Mouse (Mus musculus) small intestine, adult 2 months (tissue): ENCODE measurements around the gene Cacna1g.

ENCODE experiments used
- CTCF ChIP-seq: fragments of 200-500 bp; IDR thresholded peaks from 2 replicates; pipeline ENCODE4 v1.5.1; 2012; ENCODE audit warnings: low read depth, mild to moderate bottlenecking, control low read depth, inconsistent platforms, low read length, moderate library complexity, mixed read lengths; ENCODE audit not compliant: insufficient replicate concordance, insufficient read length; ENCODE audit errors: extremely low read depth
- POLR2A ChIP-seq: fragments of 200-500 bp; IDR thresholded peaks from 2 replicates; pipeline ENCODE4 v1.6.1; 2012; ENCODE audit warnings: low read depth, mild to moderate bottlenecking, control low read depth, inconsistent platforms, low read length, moderate library complexity

GRCm38 (mm10) chr11:94491749-94492099 is 17.7 kb upstream of the Cacna1g start:
- TF ChIP-seq CTCF (no peak), POLR2A (no peak)
